Mouse (Mus musculus) kidney, adult 2 months (tissue): ENCODE measurements around the gene Cpn1.

ENCODE experiments used
- CTCF ChIP-seq: fragments of 200-500 bp; conservative IDR thresholded peaks from 2 replicates; pipeline ENCODE4 v1.5.1; 2011; ENCODE audit warnings: low read depth, mild to moderate bottlenecking, control low read depth, low read length, moderate library complexity, mixed read lengths; ENCODE audit not compliant: insufficient read depth, insufficient read length
- POLR2A ChIP-seq: fragments of 200-500 bp; IDR thresholded peaks from one replicate; pipeline ENCODE4 v1.6.1; 2011; ENCODE audit warnings: low read depth, low read length, control low read depth

DNA sequence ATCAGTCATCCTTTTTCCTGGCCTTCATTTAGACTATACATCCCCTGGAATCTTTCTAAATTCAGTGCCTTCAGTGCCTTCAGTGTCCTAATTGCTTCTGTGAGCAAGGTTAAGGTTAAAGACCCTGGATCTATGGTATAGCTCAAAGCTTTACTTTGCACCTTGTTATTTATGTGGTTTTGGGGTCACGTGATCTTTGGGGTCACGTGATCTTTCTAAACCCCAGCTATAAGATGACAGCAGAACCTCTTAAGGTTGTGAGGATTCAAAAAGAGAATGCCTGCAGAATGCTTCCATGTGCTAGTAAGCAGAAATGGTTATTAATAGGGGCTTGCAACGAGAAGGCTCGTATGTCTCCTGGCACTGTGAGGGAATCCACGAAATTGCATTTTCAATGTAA lies 47.0 kb upstream of the Cpn1 start:
- TF ChIP-seq POLR2A: no peak
- no peak for TF ChIP-seq CTCF
